Mouse (Mus musculus) cerebellum, adult 2 months (tissue): Measurements from ENCODE around the gene Sdc3. TPM values are rescaled to one million over a fixed set of nuclear protein-coding genes. Genes with fewer than 3 reads are reported as not detected.
A peak's percentile ranks its signal among the peaks of the same experiment; 100 is the strongest.

Experiments
- DNase-seq, 2 experiments: peaks; one replicate each; pipeline ENCODE4 v3.0.0; 2021
- H3K27ac ChIP-seq: fragments of 200-500 bp; 2 replicates; pipeline ENCODE4 v1.5.1; 2012; ENCODE audit warnings: low read length, control low read depth, inconsistent platforms; ENCODE audit not compliant: insufficient read depth
- H3K27me3 ChIP-seq: fragments of 200-500 bp; 2 replicates; pipeline ENCODE4 v1.6.1; 2012; ENCODE audit warnings: inconsistent platforms, mild to moderate bottlenecking, low read length, moderate library complexity; ENCODE audit not compliant: control insufficient read depth, insufficient read depth
- H3K4me1 ChIP-seq: fragments of 200-500 bp; 2 replicates; pipeline ENCODE4 v1.6.1; 2011; ENCODE audit warnings: low read length; ENCODE audit not compliant: control insufficient read depth, insufficient read depth
- H3K4me3 ChIP-seq: fragments of 200-500 bp; replicated peaks from 2 replicates; pipeline ENCODE3; 2011; ENCODE audit warnings: mild to moderate bottlenecking, low read depth, low read length, control low read depth; ENCODE audit not compliant: insufficient read depth
- CTCF ChIP-seq: fragments of 200-500 bp; IDR thresholded peaks from 2 replicates; pipeline ENCODE4 v1.5.1; 2011; ENCODE audit warnings: low read depth, mild to moderate bottlenecking, control low read depth, low read length, moderate library complexity, borderline replicate concordance; ENCODE audit not compliant: insufficient read depth
- POLR2A ChIP-seq: fragments of 200-500 bp; IDR thresholded peaks from 2 replicates; pipeline ENCODE4 v1.6.1; 2011; ENCODE audit warnings: low read length, control low read depth, borderline replicate concordance; ENCODE audit not compliant: insufficient read depth
- WGBS: fragments of 180-500 bp; shearing (Covaris S2); methylation state at CpG from one replicate; pipeline ENCODE4 v1.1.7; 2018; 5-methylcytosine and 5-hydroxymethylcytosine counted together
- polyA plus RNA-seq: library from polyadenylated mRNA; depleted of rRNA; stranded (reverse); fragments of >200 nt; gene quantifications from 2 replicates; pipeline ENCODE4 v1.2.3, GENCODE M21; 2012; rRNA removed

Gene Sdc3
- polyA plus RNA-seq = 105 and 114 TPM in 2 replicates

DNA sequence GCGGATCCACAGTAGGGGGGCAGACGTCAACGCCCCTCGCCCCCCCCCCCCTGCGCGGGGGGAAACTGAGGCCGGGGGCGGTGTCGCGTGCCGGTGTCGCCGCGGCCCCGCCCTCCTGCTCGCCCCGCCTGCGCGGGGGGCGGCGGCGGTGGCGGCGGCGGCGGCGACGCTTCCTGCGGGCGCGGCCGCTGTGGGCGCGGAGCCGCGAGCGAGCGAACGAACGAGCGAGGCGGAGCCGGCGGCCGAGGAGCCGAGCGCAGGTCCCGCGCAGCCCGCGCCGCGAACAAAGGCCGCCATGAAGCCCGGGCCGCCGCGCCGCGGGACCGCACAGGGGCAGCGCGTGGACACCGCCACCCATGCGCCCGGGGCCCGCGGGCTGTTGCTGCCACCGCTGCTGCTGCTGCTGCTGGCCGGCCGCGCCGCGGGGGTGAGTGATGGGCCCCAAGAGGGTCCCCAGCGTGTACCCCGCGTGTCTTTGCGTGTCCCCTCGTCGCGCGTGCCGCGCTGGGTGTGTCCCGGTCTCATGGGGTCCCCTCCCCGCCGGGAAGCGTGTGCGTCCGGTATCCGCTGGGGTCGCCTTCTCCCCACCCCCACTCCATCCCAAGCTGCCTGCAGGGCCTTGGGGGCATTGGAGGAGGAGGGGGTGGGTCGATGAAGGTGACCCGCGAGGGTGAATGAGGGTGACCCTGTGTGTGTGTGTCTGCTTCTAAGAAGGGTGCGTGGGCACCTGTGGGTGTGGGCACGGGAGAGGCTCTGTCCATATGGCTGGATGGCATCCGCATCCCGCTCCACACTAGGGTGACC, at the start of gene Sdc3:
Sdc3 (plus strand) TSS at position 162 of the 804 bp plus-strand sequence.
- peak; percentile 46 to 55 for DNase-seq
- no peaks in the 10 kb centered on the region for H3K27me3 ChIP-seq
- peaks cover 19% of the 10 kb centered on the region for H3K4me1 ChIP-seq
- no peak for TF ChIP-seq POLR2A
- no peak for TF ChIP-seq CTCF
- H3K27ac ChIP-seq = 0 out of 2 replicates have a peak within 1 kb of the TSS, but pooled peaks have one; percentile 25
- 1% methylated on average over 99 of the region's 99 CpGs for WGBS
- H3K4me3 ChIP-seq = peak within 1 kb of the TSS; percentile 81

DNA sequence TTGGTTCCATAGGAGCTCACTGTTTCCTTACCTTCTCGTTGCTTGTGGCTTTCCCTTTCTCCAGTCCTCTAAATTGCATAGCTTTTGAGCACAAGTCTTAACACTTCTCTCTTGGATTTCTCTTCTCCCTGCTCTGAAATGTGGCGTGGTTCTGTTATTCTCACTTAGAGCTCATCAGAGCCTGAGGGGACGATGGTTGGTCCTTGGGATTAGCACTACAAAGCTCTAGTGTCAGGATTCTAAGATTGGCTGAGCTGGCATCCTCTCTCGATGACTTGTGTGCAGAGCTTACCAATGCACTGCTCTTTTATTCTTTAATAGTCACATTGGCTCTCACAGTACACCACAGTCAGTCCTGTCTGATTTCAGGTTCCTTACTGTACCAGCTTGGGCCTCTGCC, 48.3 kb upstream of the Sdc3 start:
- WGBS = 73% methylated on average over 4 of the region's 4 CpGs
- DNase-seq = no peak
- Histone ChIP-seq H3K27ac (no peak overlapping the region), H3K4me3 (no peak overlapping the region), H3K27me3 (no peaks in the 10 kb centered on the region), H3K4me1 (peaks cover 12% of the 10 kb centered on the region)
- TF ChIP-seq CTCF (no peak), POLR2A (no peak)

DNA sequence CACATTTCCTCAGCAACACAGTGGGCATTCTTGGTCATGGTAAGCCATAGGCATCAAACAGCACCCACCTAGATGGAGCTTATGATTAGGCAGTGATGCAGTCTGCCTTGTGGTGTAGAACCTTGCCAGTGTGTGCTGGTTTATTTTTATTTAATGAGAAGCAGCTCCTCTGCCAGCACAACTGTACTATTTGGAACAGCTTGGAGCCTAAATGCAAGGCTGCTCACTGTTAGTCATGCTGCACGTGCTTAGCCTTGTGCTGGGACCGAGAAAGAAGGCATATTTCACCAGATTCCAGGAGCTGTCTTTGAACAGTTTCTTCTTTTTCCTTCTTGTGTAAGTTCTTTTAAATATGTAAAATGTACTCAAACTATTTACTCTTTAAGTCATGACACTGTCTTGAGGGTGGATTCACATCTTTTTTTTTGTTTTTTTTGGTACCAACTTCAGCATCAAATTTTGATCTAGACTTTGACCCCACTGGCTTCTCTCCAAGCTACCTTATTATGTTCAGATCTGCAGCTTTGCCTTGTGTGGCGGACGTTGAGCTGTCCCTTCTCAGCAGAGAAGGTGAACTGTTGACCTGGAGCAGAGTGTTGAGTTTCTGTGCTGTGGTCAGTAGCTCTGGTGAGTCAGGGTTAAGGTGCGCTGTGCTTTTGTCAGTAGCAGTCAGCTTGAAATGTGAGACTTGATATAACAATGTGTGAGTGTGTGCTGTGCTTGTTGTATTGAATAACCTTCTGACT, 46.6 kb upstream of the Sdc3 start:
- Histone ChIP-seq H3K4me1 (peaks cover 12% of the 10 kb centered on the region), H3K4me3 (no peak overlapping the region), H3K27ac (no peak overlapping the region; the same call in 1 of the 2 replicates), H3K27me3 (no peaks in the 10 kb centered on the region)
- TF ChIP-seq CTCF = no peak
- no peak for TF ChIP-seq POLR2A
- WGBS = 29% methylated on average over 5 of the region's 5 CpGs
- peak in 1 of 2 experiments; percentile 36 for DNase-seq

DNA sequence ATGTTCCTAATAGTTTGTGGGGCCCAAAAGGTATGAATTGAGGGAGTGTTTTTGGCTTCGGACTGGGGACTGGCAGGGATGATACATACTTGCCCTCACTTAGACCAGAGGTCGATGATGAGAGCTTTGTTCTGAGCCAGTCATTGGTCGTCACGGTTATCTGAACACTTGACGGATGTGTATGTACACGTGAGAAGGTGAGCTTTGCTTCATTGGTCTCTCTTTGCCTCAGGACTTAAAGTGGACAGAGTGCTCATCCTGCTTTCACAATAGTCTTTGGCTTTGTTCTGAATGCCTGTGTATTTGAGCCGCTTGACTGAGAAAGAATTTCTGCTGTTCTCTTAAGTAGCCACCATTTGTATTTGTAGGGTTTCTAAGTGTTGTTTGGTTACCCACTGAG, 42.8 kb upstream of the Sdc3 start:
- H3K27ac ChIP-seq = no peak overlapping the region
- TF ChIP-seq POLR2A (no peak), CTCF (no peak)
- H3K4me1 ChIP-seq = peaks cover 15% of the 10 kb centered on the region
- H3K27me3 ChIP-seq = no peaks in the 10 kb centered on the region
- no peak overlapping the region for H3K4me3 ChIP-seq
- 71% methylated on average over 7 of the region's 7 CpGs for WGBS
- no peak for DNase-seq

DNA sequence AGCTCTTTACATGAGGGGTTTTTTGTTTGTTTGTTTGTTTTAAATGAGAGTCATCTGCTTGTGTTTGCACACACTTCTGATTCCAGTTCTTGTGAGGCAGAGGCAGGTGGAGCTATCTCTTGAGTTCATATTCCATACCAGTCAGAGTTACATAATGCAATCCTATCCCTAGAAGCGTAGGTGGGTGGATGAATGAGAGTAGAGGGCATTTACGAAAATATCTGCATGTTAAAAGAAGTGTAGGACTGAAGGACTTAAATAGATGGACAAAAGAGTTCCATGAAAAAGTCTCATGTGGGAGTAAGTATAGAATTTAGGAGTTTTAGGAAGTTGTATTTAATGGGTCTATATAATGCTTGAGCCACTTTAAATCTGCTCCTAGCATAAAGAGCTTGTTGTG, 40.4 kb upstream of the Sdc3 start:
- H3K27ac ChIP-seq = no peak overlapping the region
- no peak for TF ChIP-seq POLR2A
- no peak for TF ChIP-seq CTCF
- 90% methylated on average over 2 of the region's 2 CpGs for WGBS
- no peak for DNase-seq
- H3K4me1 ChIP-seq = peaks cover 8% of the 10 kb centered on the region
- no peak overlapping the region for H3K4me3 ChIP-seq
- no peaks in the 10 kb centered on the region for H3K27me3 ChIP-seq

DNA sequence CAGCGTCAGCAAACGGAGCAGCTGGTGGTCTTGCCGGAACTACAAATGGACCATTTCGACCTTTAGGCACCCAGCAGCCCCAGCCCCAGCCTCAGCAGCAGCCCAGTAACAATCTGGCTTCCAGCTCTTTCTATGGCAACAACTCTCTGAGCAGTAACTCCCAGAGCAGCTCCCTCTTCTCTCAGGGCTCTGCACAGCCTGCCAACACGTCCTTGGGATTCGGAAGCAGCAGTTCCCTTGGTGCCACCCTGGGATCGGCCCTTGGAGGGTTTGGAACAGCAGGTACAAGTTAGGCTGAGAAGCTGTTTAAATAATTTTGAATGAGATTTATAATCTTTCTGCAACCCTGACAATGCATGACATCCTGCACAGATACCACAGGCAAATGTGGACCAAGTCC, 39.7 kb upstream of the Sdc3 start:
- TF ChIP-seq CTCF (no peak), POLR2A (no peak)
- 50% methylated on average over 7 of the region's 7 CpGs for WGBS
- peaks cover 8% of the 10 kb centered on the region for H3K4me1 ChIP-seq
- no peaks in the 10 kb centered on the region for H3K27me3 ChIP-seq
- H3K4me3 ChIP-seq = no peak overlapping the region
- H3K27ac ChIP-seq = no peak overlapping the region
- DNase-seq = no peak

DNA sequence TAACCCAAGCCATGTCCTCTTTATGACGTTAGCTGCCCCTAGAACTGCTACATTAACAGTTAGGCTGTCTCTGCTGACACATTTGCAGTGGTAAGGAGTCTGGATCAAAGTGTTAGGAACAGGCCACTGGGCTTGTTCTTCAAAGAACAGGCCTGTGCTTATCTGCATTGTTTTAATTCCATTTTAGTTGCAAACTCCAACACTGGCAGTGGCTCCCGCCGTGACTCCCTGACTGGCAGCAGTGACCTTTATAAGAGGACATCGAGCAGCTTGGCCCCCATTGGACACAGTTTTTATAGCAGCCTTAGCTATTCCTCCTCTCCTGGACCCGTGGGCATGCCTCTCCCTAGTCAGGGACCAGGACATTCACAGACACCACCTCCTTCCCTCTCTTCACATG, 38.6 kb upstream of the Sdc3 start:
- WGBS = 26% methylated on average over 5 of the region's 5 CpGs
- Histone ChIP-seq H3K4me1 (peaks cover 8% of the 10 kb centered on the region), H3K27me3 (no peaks in the 10 kb centered on the region), H3K4me3 (no peak overlapping the region), H3K27ac (no peak overlapping the region)
- DNase-seq = no peak
- no peak for TF ChIP-seq POLR2A
- TF ChIP-seq CTCF = no peak
